14 mouse cellular contexts compared by ENCODE assay signal in genomic region chr12:75369418-75369851, GRCm38 (mm10). TPM values are rescaled to one million over a fixed set of nuclear protein-coding genes. Genes with fewer than 3 reads are reported as not detected.
DNase-seq lines count a peak whose midpoint lies in the region; ATAC-seq and TF ChIP-seq lines count a peak whose summit lies in the region.
"Had no signal": no experiment of that assay in that cellular context is flagged by ENCODE, and none has a peak within 500 bp of the region (broad histone marks: within the 10 kb centered on the region; RNA-seq: fewer than 3 reads in every experiment).

No protein-coding gene starts in this region.

- TF ChIP-seq CTCF in stomach, postnatal 0 days (IDR thresholded peaks at IDR 0.05; ENCODE audit: low read depth): no peak
- no peak for TF ChIP-seq CTCF in layer of hippocampus, adult 2 months (conservative IDR thresholded peaks at IDR 0.05)

- H3K4me3 ChIP-seq in midbrain, embryonic 11.5 days (ENCODE audit: low read depth, low read length): no peak overlapping the region
- H3K4me3 ChIP-seq in midbrain, embryonic 10.5 days: no peak overlapping the region
- H3K4me3 ChIP-seq in kidney, embryonic 16.5 days (ENCODE audit: low read length): no peak overlapping the region
- no peak overlapping the region for H3K4me3 ChIP-seq in stomach, postnatal 0 days (ENCODE audit: low read depth, low read length)
- H3K4me3 ChIP-seq in hindbrain, embryonic 16.5 days (ENCODE audit: low read length): no peak overlapping the region
- H3K4me3 ChIP-seq in layer of hippocampus, adult 2 months: no peak overlapping the region
- H3K4me3 ChIP-seq: stomach, embryonic 15.5 days had no signal

- no peaks in the 10 kb centered on the region for H3K27me3 ChIP-seq in midbrain, embryonic 11.5 days (ENCODE audit: control insufficient read depth, insufficient read depth, low read length)
- no peaks in the 10 kb centered on the region for H3K27me3 ChIP-seq in midbrain, embryonic 10.5 days (ENCODE audit: low read depth, poor library complexity, severe bottlenecking)
- no peaks in the 10 kb centered on the region for H3K27me3 ChIP-seq in kidney, embryonic 16.5 days (ENCODE audit: insufficient read depth, low read length)
- no peaks in the 10 kb centered on the region for H3K27me3 ChIP-seq in stomach, postnatal 0 days (ENCODE audit: control insufficient read depth, insufficient read depth, low read length)
- no peaks in the 10 kb centered on the region for H3K27me3 ChIP-seq in hindbrain, embryonic 16.5 days (replicated peaks; ENCODE audit: control insufficient read depth, insufficient read depth, low read length)
- H3K27me3 ChIP-seq: stomach, embryonic 15.5 days had no signal

- H3K4me2 ChIP-seq in midbrain, embryonic 11.5 days: no peak overlapping the region
- H3K4me2 ChIP-seq in kidney, embryonic 16.5 days (replicated peaks; ENCODE audit: low read depth, low read length): no peak overlapping the region
- no peak overlapping the region for H3K4me2 ChIP-seq in stomach, postnatal 0 days (replicated peaks; ENCODE audit: low read depth)
- H3K4me2 ChIP-seq in hindbrain, embryonic 16.5 days (ENCODE audit: low read length): no peak overlapping the region
- H3K4me2 ChIP-seq: lung, embryonic 14.5 days; stomach, embryonic 15.5 days had no signal

- H3K9me3 ChIP-seq in midbrain, embryonic 11.5 days (ENCODE audit: control insufficient read depth, low read length): no peaks in the 10 kb centered on the region
- H3K9me3 ChIP-seq in midbrain, embryonic 10.5 days (replicated peaks): no peaks in the 10 kb centered on the region
- H3K9me3 ChIP-seq in kidney, embryonic 16.5 days (ENCODE audit: low read length): no peaks in the 10 kb centered on the region
- no peaks in the 10 kb centered on the region for H3K9me3 ChIP-seq in stomach, postnatal 0 days (ENCODE audit: control insufficient read depth, low read length)
- H3K9me3 ChIP-seq in hindbrain, embryonic 16.5 days (ENCODE audit: control insufficient read depth, low read length): no peaks in the 10 kb centered on the region
- H3K9me3 ChIP-seq: stomach, embryonic 15.5 days had no signal

- no peak for TF ChIP-seq EP300 in stomach, postnatal 0 days (optimal IDR thresholded peaks at IDR 0.05)

- intact Hi-C loops in gastrocnemius, postnatal 36 days (cut with DNase I): no loop called here

- H3K27ac ChIP-seq in midbrain, embryonic 11.5 days (ENCODE audit: low read depth, low read length): no peak overlapping the region
- no peak overlapping the region for H3K27ac ChIP-seq in midbrain, embryonic 10.5 days (replicated peaks)
- no peak overlapping the region for H3K27ac ChIP-seq in kidney, embryonic 16.5 days (ENCODE audit: low read length)
- H3K27ac ChIP-seq in stomach, postnatal 0 days (replicated peaks): no peak overlapping the region
- no peak overlapping the region for H3K27ac ChIP-seq in hindbrain, embryonic 16.5 days (ENCODE audit: low read depth, low read length)
- H3K27ac ChIP-seq in layer of hippocampus, adult 2 months: no peak overlapping the region
- H3K27ac ChIP-seq: stomach, embryonic 15.5 days had no signal

- WGBS in midbrain, embryonic 11.5 days: 69% methylated on average over 2 of the region's 2 CpGs
- WGBS in midbrain, embryonic 10.5 days: 84% methylated on average over 2 of the region's 2 CpGs
- 45% methylated on average over 2 of the region's 2 CpGs for WGBS in kidney, embryonic 16.5 days
- 51% methylated on average over 2 of the region's 2 CpGs for WGBS in stomach, postnatal 0 days
- 72% methylated on average over 2 of the region's 2 CpGs for WGBS in hindbrain, embryonic 16.5 days

- no peaks in the 10 kb centered on the region for H3K36me3 ChIP-seq in midbrain, embryonic 11.5 days (ENCODE audit: control insufficient read depth, insufficient read depth, low read length)
- no peaks in the 10 kb centered on the region for H3K36me3 ChIP-seq in midbrain, embryonic 10.5 days
- H3K36me3 ChIP-seq in kidney, embryonic 16.5 days (ENCODE audit: insufficient read depth, low read length): no peaks in the 10 kb centered on the region
- H3K36me3 ChIP-seq in stomach, postnatal 0 days (ENCODE audit: control insufficient read depth, insufficient read depth, low read length): no peaks in the 10 kb centered on the region
- no peaks in the 10 kb centered on the region for H3K36me3 ChIP-seq in hindbrain, embryonic 16.5 days (ENCODE audit: control insufficient read depth, insufficient read depth, low read length)
- H3K36me3 ChIP-seq: stomach, embryonic 15.5 days had no signal

- DNase-seq in gastrocnemius, adult 18-20 months (ENCODE audit: low spot score): peak; percentile 60
- DNase-seq in gastrocnemius, postnatal 36 days: no peak
- DNase-seq in midbrain, embryonic 11.5 days (ENCODE audit: low spot score, missing footprints): peak; percentile 41
- DNase-seq in midbrain, embryonic 10.5 days (ENCODE audit: low spot score): no peak
- DNase-seq in stomach, postnatal 0 days (ENCODE audit: low spot score): no peak
- DNase-seq in layer of hippocampus, adult 2 months (ENCODE audit: low spot score in 2 of 2): no peak
- DNase-seq: lung, embryonic 14.5 days; retina, postnatal 1 day had no signal

- H3K4me1 ChIP-seq in midbrain, embryonic 11.5 days (ENCODE audit: control insufficient read depth, insufficient read depth, low read length): no peaks in the 10 kb centered on the region
- no peaks in the 10 kb centered on the region for H3K4me1 ChIP-seq in midbrain, embryonic 10.5 days
- H3K4me1 ChIP-seq in kidney, embryonic 16.5 days (ENCODE audit: insufficient read depth, low read length): peaks cover 19% of the 10 kb centered on the region
- H3K4me1 ChIP-seq in stomach, postnatal 0 days (replicated peaks; ENCODE audit: control insufficient read depth, insufficient read depth): no peaks in the 10 kb centered on the region
- H3K4me1 ChIP-seq in hindbrain, embryonic 16.5 days (ENCODE audit: control insufficient read depth, insufficient read depth, low read depth, low read length): no peaks in the 10 kb centered on the region
- H3K4me1 ChIP-seq: stomach, embryonic 15.5 days had no signal

- no peak for ATAC-seq in midbrain, embryonic 11.5 days (ENCODE audit: low FRiP score)
- 0 out of 2 replicates have a peak, but pooled peaks have one; percentile 12 for ATAC-seq in kidney, embryonic 16.5 days (ENCODE audit: low FRiP score, low TSS enrichment)
- peak; percentile 21; the same call in 1 of the 2 replicates for ATAC-seq in stomach, postnatal 0 days (ENCODE audit: low FRiP score, low TSS enrichment)
- ATAC-seq in hindbrain, embryonic 16.5 days: no peak
- ATAC-seq: forebrain, embryonic 14.5 days; inflammation-experienced regulatory T-cells, adult 6 months had no signal

- no peak overlapping the region for H3K9ac ChIP-seq in midbrain, embryonic 11.5 days (ENCODE audit: low read length)
- no peak overlapping the region for H3K9ac ChIP-seq in kidney, embryonic 16.5 days (replicated peaks; ENCODE audit: low read length)
- H3K9ac ChIP-seq in stomach, postnatal 0 days (ENCODE audit: low read length): no peak overlapping the region
- no peak overlapping the region for H3K9ac ChIP-seq in hindbrain, embryonic 16.5 days (ENCODE audit: low read depth, low read length)
- H3K9ac ChIP-seq: lung, embryonic 14.5 days; stomach, embryonic 15.5 days had no signal

RNA-seq across cellular contexts. Expression of gene Gphb5, which starts 47.1 kb away (rescaled TPM):
- not detected for total RNA-seq in gastrocnemius, adult 18-20 months (2021)
- total RNA-seq in gastrocnemius, postnatal 36 days (2021): not detected
- polyA plus RNA-seq in midbrain, embryonic 11.5 days (2014; fragmentation: Nextera tagmentation; extraction: Ambion mirVana): not detected in 2 replicates
- not detected in 2 replicates for polyA plus RNA-seq in midbrain, embryonic 10.5 days (2016; fragmentation: Nextera tagmentation; extraction: Ambion mirVana)
- polyA plus RNA-seq in kidney, embryonic 16.5 days (2015; fragmentation: Nextera tagmentation; extraction: Ambion mirVana): not detected in 2 replicates
- polyA plus RNA-seq in stomach, postnatal 0 days (2015; fragmentation: Nextera tagmentation; extraction: Ambion mirVana): not detected in 2 replicates
- not detected in 2 replicates for polyA plus RNA-seq in hindbrain, embryonic 16.5 days (2015; fragmentation: Nextera tagmentation; extraction: Ambion mirVana)
- not detected for total RNA-seq in layer of hippocampus, adult 2 months (2021)
- total RNA-seq: left cerebral cortex, adult 18-20 months had no signal
- polyA plus RNA-seq: forebrain, embryonic 14.5 days; inflammation-experienced regulatory T-cells, adult 6 months; lung, embryonic 14.5 days; stomach, embryonic 15.5 days had no signal

Comparison
In these comparisons a context has a peak if more than half of its experiments do, and no peak if none do; other contexts are left out.
1. DNase-seq: peak in gastrocnemius, adult 18-20 months (single experiment) and midbrain, embryonic 11.5 days (single experiment); none in gastrocnemius, postnatal 36 days (0 of 2), midbrain, embryonic 10.5 days (single experiment), stomach, postnatal 0 days (single experiment) and layer of hippocampus, adult 2 months (0 of 2).
2. ATAC-seq: peak in kidney, embryonic 16.5 days (single experiment) and stomach, postnatal 0 days (single experiment); none in midbrain, embryonic 11.5 days (single experiment) and hindbrain, embryonic 16.5 days (single experiment).